Mouse (Mus musculus) embryonic facial prominence, embryonic 10.5 days (tissue): ENCODE data around the gene Mpg. TPM values are rescaled to one million over a fixed set of nuclear protein-coding genes. Genes with fewer than 3 reads are reported as not detected.

Experiments used
- DNase-seq: peaks from one replicate; pipeline ENCODE4 v3.0.0-alpha.2; 2017; ENCODE audit warnings: low spot score
- H3K27ac ChIP-seq: fragments of 300-500 bp; sonication (generic); replicated peaks from 2 replicates; pipeline ENCODE4 v1.5.1; 2016; ENCODE audit warnings: mild to moderate bottlenecking
- H3K27me3 ChIP-seq: fragments of 300-500 bp; sonication (generic); replicated peaks from 2 replicates; pipeline ENCODE4 v1.6.1; 2016; ENCODE audit warnings: low read depth, mild to moderate bottlenecking; ENCODE audit not compliant: poor library complexity, severe bottlenecking
- H3K36me3 ChIP-seq: fragments of 300-500 bp; sonication (generic); replicated peaks from 2 replicates; pipeline ENCODE4 v1.6.1; 2016; ENCODE audit warnings: mild to moderate bottlenecking, moderate library complexity
- H3K4me1 ChIP-seq: fragments of 300-500 bp; sonication (generic); 2 replicates; pipeline ENCODE4 v1.6.1; 2016
- H3K4me3 ChIP-seq: fragments of 300-500 bp; sonication (generic); 2 replicates; pipeline ENCODE4 v1.5.1; 2016; ENCODE audit warnings: mild to moderate bottlenecking, moderate library complexity
- H3K9me3 ChIP-seq: fragments of 300-500 bp; sonication (generic); 2 replicates; pipeline ENCODE4 v1.6.1; 2016; ENCODE audit warnings: mild to moderate bottlenecking
- WGBS: fragments of 180-500 bp; shearing (Covaris S2); methylation state at CpG from one replicate; pipeline ENCODE4 v1.1.7; 2016; 5-methylcytosine and 5-hydroxymethylcytosine counted together
- polyA plus RNA-seq: library from polyadenylated mRNA; unstranded; fragments of >200 nt; fragmentation: Nextera tagmentation; extraction: Ambion mirVana; gene quantifications from 2 replicates; pipeline ENCODE4 v1.2.1, GENCODE M21; 2016

The Mpg gene
- polyA plus RNA-seq, 1 experiment from 2014 or later = 33.2 TPM

DNA sequence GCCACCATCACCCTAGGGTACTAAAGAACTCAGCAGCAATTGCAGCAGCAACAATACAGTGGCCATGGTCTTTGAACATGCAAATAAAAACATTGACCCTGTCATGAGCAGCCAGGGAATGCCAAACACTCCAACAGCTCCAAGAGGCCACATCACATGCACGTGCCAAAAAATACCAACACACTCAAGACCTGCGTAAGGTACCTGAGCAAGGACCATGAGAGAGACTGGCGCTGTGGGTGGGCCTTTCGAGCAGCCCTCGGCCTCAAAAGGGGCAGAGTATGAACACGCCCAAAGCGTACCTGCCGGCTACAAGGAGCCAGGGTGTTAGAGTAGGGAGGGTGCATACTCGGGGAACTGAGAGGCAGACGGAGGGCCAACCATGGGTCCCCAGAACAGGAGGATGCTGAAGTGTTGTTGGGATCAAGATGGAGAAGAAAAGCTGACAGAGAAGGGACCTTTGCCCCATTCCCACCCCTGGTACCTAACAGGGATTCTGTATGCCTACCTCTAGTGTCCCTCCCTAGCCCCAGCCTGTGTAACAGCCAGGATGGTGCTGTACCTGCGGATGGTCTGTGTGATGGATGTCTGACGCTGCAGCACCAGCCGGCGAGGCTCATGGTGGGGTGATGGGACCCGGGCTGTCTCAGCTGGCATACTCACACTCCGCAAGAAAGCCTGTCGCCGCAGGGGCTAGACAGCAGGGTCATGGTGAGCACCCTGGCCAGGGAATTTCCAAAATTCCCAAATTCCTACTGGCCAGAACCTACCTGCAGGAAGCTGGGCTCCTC, 10.7 kb upstream of the Mpg start:
- Histone ChIP-seq H3K9me3 (no peaks in the 10 kb centered on the region), H3K27ac (no peak overlapping the region), H3K4me1 (peaks cover 29% of the 10 kb centered on the region), H3K27me3 (no peaks in the 10 kb centered on the region), H3K36me3 (peaks cover 61% of the 10 kb centered on the region), H3K4me3 (no peak overlapping the region)
- DNase-seq = no peak
- 93% methylated on average over 18 of the region's 18 CpGs for WGBS

DNA sequence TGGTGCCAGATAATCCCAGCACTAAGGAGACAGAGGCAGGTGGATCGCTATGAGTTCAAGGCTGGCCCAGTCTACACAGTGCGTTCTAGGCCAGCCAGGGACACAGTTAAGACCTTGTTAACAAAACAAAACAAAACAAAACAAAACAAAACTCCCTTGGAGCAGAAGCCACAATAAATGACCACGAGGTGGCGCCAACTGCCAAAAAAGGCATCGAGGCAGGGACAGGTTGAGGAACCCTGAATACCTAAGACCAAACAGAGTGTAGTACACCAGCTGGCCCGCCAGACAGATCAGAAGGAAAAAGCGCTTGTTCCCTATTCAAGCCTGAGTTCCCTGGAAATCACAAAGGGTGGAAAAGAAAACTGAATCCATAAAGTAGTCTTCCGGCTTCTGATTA, 9.5 kb upstream of the Mpg start:
- 22% methylated on average over 8 of the region's 8 CpGs for WGBS
- Histone ChIP-seq H3K27ac (no peak overlapping the region), H3K4me3 (no peak overlapping the region), H3K4me1 (peaks cover 42% of the 10 kb centered on the region), H3K27me3 (no peaks in the 10 kb centered on the region), H3K9me3 (no peaks in the 10 kb centered on the region), H3K36me3 (peaks cover 48% of the 10 kb centered on the region)
- DNase-seq = peak; percentile 79

DNA sequence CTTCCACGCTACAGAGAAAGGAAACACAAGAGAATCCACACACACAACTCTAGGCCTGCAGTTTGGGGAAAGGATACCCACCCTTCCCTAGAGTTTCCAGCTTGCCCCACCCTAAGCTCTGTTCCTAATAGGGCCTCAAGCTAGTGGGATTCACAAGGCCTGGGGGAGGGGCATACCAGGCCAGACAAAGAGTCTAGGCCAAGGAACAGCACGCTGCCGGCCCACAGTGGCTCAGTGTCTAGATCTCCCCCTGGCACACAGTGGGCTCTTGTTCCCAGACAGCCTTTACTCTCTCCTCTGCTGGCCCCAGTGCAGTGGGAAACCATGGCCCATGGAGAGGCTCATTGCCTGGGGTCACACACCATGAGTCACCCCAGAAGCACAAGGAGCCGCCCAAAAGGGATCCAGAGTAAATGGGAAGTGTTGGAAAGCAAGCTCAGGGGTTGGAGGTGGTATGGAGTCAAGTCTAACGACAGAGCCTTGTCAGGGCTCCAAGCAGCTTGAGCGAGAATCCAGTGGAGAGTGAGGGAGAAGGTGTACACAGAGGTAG, 7.7 kb upstream of the Mpg start:
- peaks cover 31% of the 10 kb centered on the region for H3K36me3 ChIP-seq
- peaks cover 56% of the 10 kb centered on the region for H3K4me1 ChIP-seq
- DNase-seq = no peak
- peaks cover 13% of the 10 kb centered on the region; the same call in 1 of the 2 replicates for H3K27me3 ChIP-seq
- 41% methylated on average over 6 of the region's 6 CpGs for WGBS
- peak overlapping the region; percentile 75 for H3K27ac ChIP-seq
- H3K4me3 ChIP-seq = 0 out of 2 replicates have a peak overlapping the region, but pooled peaks have one; percentile 5
- H3K9me3 ChIP-seq = no peaks in the 10 kb centered on the region

DNA sequence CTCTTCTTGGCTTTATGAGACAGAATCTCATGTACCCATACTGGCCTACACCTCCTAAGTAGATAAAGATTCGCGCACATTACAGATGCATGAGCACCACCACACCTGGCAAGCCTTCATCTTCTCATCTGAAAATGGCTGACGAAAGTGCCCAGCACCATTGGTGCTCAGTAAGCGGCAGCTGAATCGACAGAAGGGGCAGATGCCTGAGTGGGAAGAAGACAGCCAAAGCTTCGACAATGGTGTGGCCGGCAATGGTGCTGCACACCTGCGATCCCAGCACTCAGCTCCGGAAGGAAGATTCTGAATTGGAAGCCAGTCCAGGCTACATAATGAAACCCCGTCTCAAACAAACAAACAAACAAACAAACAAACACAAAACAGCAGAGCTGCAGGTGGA, 7.0 kb upstream of the Mpg start:
- no peak for DNase-seq
- H3K4me1 ChIP-seq = peaks cover 63% of the 10 kb centered on the region
- peaks cover 24% of the 10 kb centered on the region for H3K36me3 ChIP-seq
- WGBS = 90% methylated on average over 10 of the region's 10 CpGs
- H3K27me3 ChIP-seq = peaks cover 17% of the 10 kb centered on the region; the same call in 1 of the 2 replicates
- no peaks in the 10 kb centered on the region for H3K9me3 ChIP-seq
- H3K4me3 ChIP-seq = no peak overlapping the region
- H3K27ac ChIP-seq = no peak overlapping the region

DNA sequence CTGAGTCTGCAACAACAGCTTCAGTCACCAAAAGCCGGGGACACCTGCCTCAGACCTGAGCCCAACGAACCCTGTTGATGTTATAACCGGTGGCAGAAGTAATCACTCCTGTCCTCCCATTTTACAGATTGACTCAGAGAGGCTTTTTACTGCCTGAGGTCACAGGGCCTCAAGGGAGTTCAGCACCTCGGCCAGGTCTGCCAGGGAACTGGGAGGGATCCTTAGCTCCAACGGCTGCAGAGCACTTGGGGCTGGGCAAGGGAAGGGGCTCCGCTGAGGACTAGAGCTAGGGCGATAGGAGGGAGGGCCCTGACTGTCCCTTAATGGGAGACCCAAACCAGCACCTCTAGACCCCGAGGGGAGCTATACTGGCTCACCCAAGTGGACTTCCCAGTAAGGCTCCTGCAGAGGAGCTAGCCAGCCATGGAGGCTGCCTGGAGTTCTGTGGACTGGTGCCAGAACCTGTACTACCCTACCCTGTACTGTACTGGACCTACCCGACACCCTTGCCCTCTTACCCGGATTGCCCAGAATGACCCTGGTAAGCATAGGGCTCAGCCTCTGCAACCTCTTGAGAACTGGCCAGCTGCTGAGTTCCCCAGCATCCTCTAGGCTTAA, 5.6 kb upstream of the Mpg start:
- peak overlapping the region; percentile 91 for H3K27ac ChIP-seq
- WGBS = 31% methylated on average over 10 of the region's 10 CpGs
- H3K27me3 ChIP-seq = peaks cover 17% of the 10 kb centered on the region; the same call in 1 of the 2 replicates
- peaks cover 78% of the 10 kb centered on the region for H3K4me1 ChIP-seq
- H3K4me3 ChIP-seq = peak overlapping the region; percentile 91
- H3K9me3 ChIP-seq = no peaks in the 10 kb centered on the region
- DNase-seq = no peak
- peaks cover 10% of the 10 kb centered on the region for H3K36me3 ChIP-seq

DNA sequence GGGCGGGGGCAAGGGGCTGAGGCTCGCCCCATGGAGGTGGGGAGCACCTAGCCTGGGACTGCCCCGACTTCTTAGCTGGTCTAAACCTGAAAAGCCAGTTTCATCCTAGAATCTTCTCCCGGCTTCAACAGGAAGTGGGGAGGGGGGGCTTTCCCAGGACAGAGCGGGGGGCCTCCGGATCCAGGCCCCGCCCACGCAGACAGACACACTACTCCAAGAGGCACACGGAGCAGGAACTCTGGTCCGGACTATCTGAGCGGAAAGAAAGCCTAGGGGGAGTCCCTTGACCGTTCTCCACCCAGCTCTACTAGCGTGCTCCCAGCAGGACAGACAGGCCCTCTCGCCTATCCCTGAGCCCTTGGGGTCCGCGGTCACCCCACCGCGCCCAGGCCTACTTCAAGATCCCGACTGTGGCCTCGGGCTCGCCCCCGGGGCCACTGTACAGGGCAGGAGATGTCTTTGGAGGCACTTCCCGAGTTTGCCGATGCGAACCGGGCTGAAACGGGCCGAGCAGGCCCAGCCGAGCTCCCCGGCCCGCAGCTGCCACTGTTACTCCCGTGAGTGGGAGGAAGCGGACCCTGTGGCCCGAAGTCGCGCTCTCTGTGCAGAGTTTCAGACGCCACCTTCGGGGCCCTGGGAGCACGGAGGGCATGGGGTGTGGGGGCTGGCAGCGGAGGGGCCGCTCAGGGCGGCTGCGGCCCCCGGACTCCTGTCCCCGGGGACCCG, 4.9 kb upstream of the Mpg start:
- Histone ChIP-seq H3K4me1 (peaks cover 84% of the 10 kb centered on the region), H3K9me3 (no peaks in the 10 kb centered on the region), H3K27ac (peak overlapping the region; percentile 91), H3K36me3 (peaks cover 5% of the 10 kb centered on the region; the same call in 1 of the 2 replicates), H3K27me3 (peaks cover 17% of the 10 kb centered on the region; the same call in 1 of the 2 replicates), H3K4me3 (peak overlapping the region; percentile 91)
- under 1% methylated on average over 46 of the region's 46 CpGs for WGBS
- DNase-seq = peak; percentile 83

DNA sequence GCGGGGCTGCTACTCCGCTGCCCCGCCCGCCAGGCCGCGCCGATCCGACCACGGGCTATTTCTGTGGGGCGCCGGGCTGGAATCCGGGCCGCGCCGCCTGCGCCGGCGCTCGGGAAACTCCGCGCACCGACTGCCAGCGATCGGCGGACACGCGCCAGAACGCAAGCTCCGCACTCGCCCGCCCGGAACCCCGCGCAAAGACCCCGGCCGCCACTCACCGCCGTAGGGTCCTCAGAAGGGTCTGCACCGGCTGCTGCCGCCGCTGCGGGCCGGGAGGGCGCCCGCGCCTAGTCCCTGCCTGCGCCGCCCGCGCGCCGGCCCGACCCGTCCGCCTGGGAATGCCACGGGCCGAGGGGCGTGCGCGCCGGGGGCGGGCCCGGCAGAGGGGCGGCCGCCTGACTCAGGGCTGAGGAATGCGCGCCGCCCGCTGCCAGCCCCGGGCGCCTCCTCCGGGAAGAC, 4.3 kb upstream of the Mpg start, which contains the start of gene Rhbdf1:
Gene Rhbdf1, minus strand, starts transcription at position 350 of the 459 bp plus-strand sequence.
- Histone ChIP-seq H3K27me3 (peaks cover 17% of the 10 kb centered on the region; the same call in 1 of the 2 replicates), H3K36me3 (peaks cover 5% of the 10 kb centered on the region; the same call in 1 of the 2 replicates), H3K4me3 (peak within 1 kb of the TSS; percentile 91), H3K27ac (peak within 1 kb of the TSS; percentile 91), H3K4me1 (peaks cover 89% of the 10 kb centered on the region), H3K9me3 (no peaks in the 10 kb centered on the region)
- WGBS = under 1% methylated on average over 72 of the region's 72 CpGs
- DNase-seq = peak; percentile 79

DNA sequence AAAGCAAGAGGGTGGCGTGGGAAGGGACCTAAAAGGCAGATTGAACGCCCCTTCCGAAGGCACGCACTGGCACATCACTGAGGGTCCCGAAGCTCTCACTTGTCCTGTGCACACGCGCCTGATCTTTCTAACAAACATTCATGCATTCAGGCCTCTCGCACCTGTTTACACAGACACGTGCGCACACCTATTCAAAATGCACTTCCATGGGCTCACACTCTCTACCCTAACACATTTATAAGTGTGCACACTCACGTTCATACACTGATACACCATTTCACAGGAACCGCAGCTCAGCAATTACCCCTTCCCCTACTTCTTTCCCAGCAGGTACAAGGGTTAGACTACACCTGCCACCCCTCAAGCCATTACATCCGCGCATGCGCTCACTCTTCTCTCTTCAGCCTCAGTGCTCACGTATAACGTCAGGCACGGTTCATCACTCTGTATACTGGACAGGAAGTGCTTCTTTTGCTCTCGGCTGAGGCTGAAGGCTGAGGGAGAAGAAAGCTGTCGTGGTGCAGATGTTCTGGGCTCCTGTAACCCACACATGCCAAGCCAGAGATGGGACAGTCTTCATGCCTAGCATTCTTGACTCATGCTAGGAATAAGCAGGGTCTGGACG, 3.6 kb upstream of the Mpg start:
- Histone ChIP-seq H3K4me1 (peaks cover 96% of the 10 kb centered on the region), H3K36me3 (peaks cover 5% of the 10 kb centered on the region; the same call in 1 of the 2 replicates), H3K27me3 (peaks cover 17% of the 10 kb centered on the region; the same call in 1 of the 2 replicates), H3K4me3 (peak overlapping the region; percentile 91), H3K9me3 (no peaks in the 10 kb centered on the region), H3K27ac (peak overlapping the region; percentile 91)
- WGBS = 10% methylated on average over 21 of the region's 21 CpGs
- peak; percentile 38 for DNase-seq

DNA sequence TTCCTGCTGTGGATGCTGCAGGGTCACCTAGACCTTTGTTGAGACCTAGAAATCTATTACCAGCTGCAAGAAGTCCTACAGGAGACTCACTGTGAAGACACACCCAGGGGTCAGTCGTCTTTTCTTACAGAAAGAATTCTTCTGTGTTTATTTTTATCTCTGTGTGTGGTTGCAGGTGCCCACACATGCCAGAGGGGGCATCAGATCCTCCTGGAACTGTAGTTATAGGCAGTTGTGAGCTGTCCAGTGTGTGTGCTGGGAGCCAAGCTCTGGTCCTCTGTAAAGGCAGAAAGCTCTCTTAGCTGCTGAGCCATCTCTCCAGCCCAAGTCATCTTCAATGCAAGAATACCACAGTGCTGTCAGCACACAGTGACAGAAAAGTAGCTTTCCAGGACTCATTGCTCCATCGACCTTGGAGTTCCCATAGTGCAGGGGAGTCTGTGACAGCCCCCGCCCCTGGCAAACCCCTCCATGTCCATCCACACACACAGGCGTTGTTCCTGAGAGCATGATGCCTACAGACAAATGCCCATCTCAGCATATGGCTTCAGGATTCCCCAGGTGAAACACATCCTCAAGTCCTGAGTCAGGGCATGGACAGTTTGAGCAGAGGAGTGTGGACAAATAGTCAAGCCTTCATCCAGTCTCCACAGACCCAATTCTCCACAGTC, 2.9 kb upstream of the Mpg start:
- WGBS = 72% methylated on average over 4 of the region's 4 CpGs
- H3K4me1 ChIP-seq = peaks cover 90% of the 10 kb centered on the region
- no peak for DNase-seq

DNA sequence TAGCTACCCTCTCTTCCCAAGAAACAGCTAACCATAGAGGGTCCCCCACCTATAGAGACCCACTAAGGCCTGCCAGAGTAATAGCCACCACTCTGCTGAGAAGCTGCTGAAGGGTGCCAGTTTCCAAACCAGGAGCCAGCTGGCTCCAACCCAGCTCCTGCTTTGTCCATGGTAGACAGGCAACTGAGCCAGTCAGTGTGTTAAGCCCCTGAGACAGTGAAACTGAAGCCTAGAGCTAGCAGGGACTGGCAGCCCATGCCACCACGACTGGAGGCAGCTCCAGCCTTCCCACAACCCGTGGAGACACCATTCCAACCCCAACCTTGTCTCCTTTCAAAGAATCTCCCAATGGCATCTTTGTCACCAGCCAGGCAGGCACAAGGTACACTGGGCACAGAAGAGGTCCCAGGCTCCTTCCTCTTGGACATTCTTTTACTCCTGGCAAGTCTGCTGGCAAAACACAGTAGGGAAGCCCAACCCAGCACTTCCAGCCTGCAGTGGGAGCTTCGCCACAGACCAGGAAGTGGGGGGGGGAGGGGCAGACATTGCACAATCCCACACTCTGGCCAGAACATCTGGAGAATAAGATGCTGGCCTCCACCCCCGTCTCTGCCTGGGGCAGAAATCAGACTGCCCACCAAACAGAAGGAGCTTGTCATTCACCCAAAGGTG, 1.7 kb upstream of the Mpg start:
- Histone ChIP-seq H3K36me3 (peaks cover 17% of the 10 kb centered on the region), H3K27ac (peak overlapping the region; percentile 90), H3K4me1 (peaks cover 78% of the 10 kb centered on the region), H3K4me3 (peak overlapping the region; percentile 14; the same call in 1 of the 2 replicates), H3K27me3 (peaks cover 17% of the 10 kb centered on the region; the same call in 1 of the 2 replicates), H3K9me3 (no peaks in the 10 kb centered on the region)
- DNase-seq = peak; percentile 71
- WGBS = 26% methylated on average over 4 of the region's 4 CpGs

More for the DNA sequence above, 2.9 kb upstream of the Mpg start:
- peak overlapping the region; percentile 91; the same call in 1 of the 2 replicates for H3K4me3 ChIP-seq
- H3K27ac ChIP-seq = no peak overlapping the region
- no peaks in the 10 kb centered on the region for H3K9me3 ChIP-seq
- H3K36me3 ChIP-seq = peaks cover 10% of the 10 kb centered on the region
- H3K27me3 ChIP-seq = peaks cover 17% of the 10 kb centered on the region; the same call in 1 of the 2 replicates
